Mouse (Mus musculus) erythroblast, embryonic 14.5 days (primary cell): ENCODE data around the gene Syt14.

Experiments
- GATA1 ChIP-seq: IDR thresholded peaks from 2 replicates; pipeline ENCODE4 v1.6.1; 2012; ENCODE audit warnings: low read length, inconsistent platforms, mixed read lengths
- TAL1 ChIP-seq: IDR thresholded peaks from 3 replicates; pipeline ENCODE4 v1.6.1; 2012; ENCODE audit warnings: low read length, inconsistent platforms, mixed read lengths

GRCm38 (mm10) chr1:192856931-192857330 lies 178.6 kb downstream of the Syt14 start:
- no peak for TF ChIP-seq TAL1
- TF ChIP-seq GATA1, result no peak
